Mouse (Mus musculus) olfactory bulb, adult 2 months (tissue): ENCODE results near the gene Dscam.

Source experiments
- CTCF ChIP-seq: fragments of 200-500 bp; IDR thresholded peaks from 2 replicates; pipeline ENCODE4 v1.5.1; 2012; ENCODE audit warnings: low read depth, mild to moderate bottlenecking, low read length, moderate library complexity; ENCODE audit not compliant: insufficient read depth
- POLR2A ChIP-seq: fragments of 200-500 bp; IDR thresholded peaks from 2 replicates; pipeline ENCODE4 v1.6.1; 2012; ENCODE audit warnings: mild to moderate bottlenecking, low read depth, low read length, moderate library complexity; ENCODE audit not compliant: insufficient read depth

DNA sequence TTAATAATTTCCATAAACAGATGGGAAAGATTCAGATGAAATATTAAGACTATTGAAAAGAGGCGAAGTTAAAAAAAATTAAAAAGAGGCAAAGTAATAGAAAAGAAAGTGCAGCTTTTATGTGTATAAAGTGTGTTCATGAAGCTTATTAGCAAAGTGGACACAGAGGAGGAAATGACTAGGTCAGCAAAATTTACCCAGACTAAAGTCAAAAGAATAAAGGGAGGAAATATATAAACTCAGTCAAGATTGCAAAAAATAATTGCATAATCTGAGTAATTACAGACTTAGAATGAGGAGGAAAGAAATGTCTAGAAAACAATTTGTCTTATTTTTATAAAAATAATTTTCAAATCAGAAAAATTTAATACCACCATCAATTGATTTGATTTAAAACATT, 396.3 kb downstream of the Dscam start:
- TF ChIP-seq POLR2A (no peak), CTCF (no peak)
